Mouse (Mus musculus) embryonic facial prominence, embryonic 11.5 days (tissue): Measurements from ENCODE around the gene Hnrnpl. TPM values are rescaled to one million over a fixed set of nuclear protein-coding genes. Genes with fewer than 3 reads are reported as not detected.

ENCODE experiments used
- ATAC-seq: fragments of 200-750 bp; cut with Nextera tagmentation; replicated peaks from 2 replicates; pipeline ENCODE4 v1.8.0; 2017; ENCODE audit warnings: low read depth; ENCODE audit not compliant: insufficient number of reproducible peaks, low FRiP score, low TSS enrichment
- DNase-seq: peaks from one replicate; pipeline ENCODE4 v3.0.0-alpha.2; 2015; ENCODE audit warnings: low spot score
- H3K27ac ChIP-seq: fragments of 300-500 bp; sonication (generic); replicated peaks from 2 replicates; pipeline ENCODE4 v1.5.1; 2014; ENCODE audit warnings: mild to moderate bottlenecking, low read depth, low read length, control low read depth
- H3K27me3 ChIP-seq: fragments of 300-500 bp; sonication (generic); 2 replicates; pipeline ENCODE4 v1.6.1; 2014; ENCODE audit warnings: mild to moderate bottlenecking, low read length, moderate library complexity, mixed read lengths; ENCODE audit not compliant: control insufficient read depth, insufficient read depth
- H3K36me3 ChIP-seq: fragments of 300-500 bp; sonication (generic); replicated peaks from 2 replicates; pipeline ENCODE4 v1.6.1; 2014; ENCODE audit warnings: low read depth, mild to moderate bottlenecking, low read length, moderate library complexity, mixed read lengths; ENCODE audit not compliant: control insufficient read depth, insufficient read depth
- H3K4me1 ChIP-seq: fragments of 300-500 bp; sonication (generic); 2 replicates; pipeline ENCODE4 v1.6.1; 2014; ENCODE audit warnings: low read length, mixed read lengths; ENCODE audit not compliant: control insufficient read depth, insufficient read depth
- H3K4me2 ChIP-seq: fragments of 300-500 bp; sonication (generic); 2 replicates; pipeline ENCODE4 v1.6.1; 2014; ENCODE audit warnings: low read depth, mild to moderate bottlenecking, control low read depth, low read length, moderate library complexity
- H3K4me3 ChIP-seq: fragments of 300-500 bp; sonication (generic); 2 replicates; pipeline ENCODE4 v1.5.1; 2014; ENCODE audit warnings: low read depth, low read length, control low read depth
- H3K9ac ChIP-seq: fragments of 300-500 bp; sonication (generic); replicated peaks from 2 replicates; pipeline ENCODE4 v1.6.1; 2014; ENCODE audit warnings: mild to moderate bottlenecking, control low read depth, low read length
- H3K9me3 ChIP-seq: fragments of 300-500 bp; sonication (generic); replicated peaks from 2 replicates; pipeline ENCODE4 v1.6.1; 2016; ENCODE audit warnings: mild to moderate bottlenecking, low read length, inconsistent platforms, mixed read lengths; ENCODE audit not compliant: control insufficient read depth
- WGBS: fragments of 180-500 bp; shearing (Covaris S2); extraction: QIAGEN DNeasy Blood & Tissue Kit; methylation state at CpG from one replicate; pipeline ENCODE4 v1.1.7; 2014; 5-methylcytosine and 5-hydroxymethylcytosine counted together
- polyA plus RNA-seq: library from polyadenylated mRNA; unstranded; fragments of >200 nt; fragmentation: Nextera tagmentation; extraction: Ambion mirVana; gene quantifications from 2 replicates; pipeline ENCODE4 v1.2.1, GENCODE M21; 2014

Hnrnpl gene
- polyA plus RNA-seq, 1 experiment from 2014 or later = 350 TPM

- Histone ChIP-seq H3K27ac (peak overlapping the region; percentile 78), H3K27me3 (no peaks in the 10 kb centered on the region), H3K9me3 (no peaks in the 10 kb centered on the region), H3K36me3 (no peaks in the 10 kb centered on the region), H3K4me1 (peaks cover 2% of the 10 kb centered on the region), H3K9ac (0 out of 2 replicates have a peak overlapping the region, but pooled peaks have one; percentile 9), H3K4me3 (no peak overlapping the region), H3K4me2 (no peak overlapping the region; the same call in 1 of the 2 replicates)
- ATAC-seq = peak; percentile 16; the same call in 1 of the 2 replicates
- WGBS = 28% methylated on average over 10 of the region's 10 CpGs
- DNase-seq = peak; percentile 70
Observed at GRCm38 (mm10) chr7:28801901-28802670, 6.3 kb upstream of the Hnrnpl start.

- DNase-seq = peak; percentile 66
- WGBS = 5% methylated on average over 10 of the region's 10 CpGs
- no peak overlapping the region for H3K4me3 ChIP-seq
- H3K27ac ChIP-seq = peak overlapping the region; percentile 78
- peaks cover 2% of the 10 kb centered on the region for H3K4me1 ChIP-seq
- peak; percentile 42 for ATAC-seq
- H3K4me2 ChIP-seq = peak overlapping the region; percentile 2; the same call in 1 of the 2 replicates
- H3K36me3 ChIP-seq = no peaks in the 10 kb centered on the region
- H3K9ac ChIP-seq = no peak overlapping the region; the same call in 1 of the 2 replicates
- H3K9me3 ChIP-seq = no peaks in the 10 kb centered on the region
- H3K27me3 ChIP-seq = no peaks in the 10 kb centered on the region
Observed at GRCm38 (mm10) chr7:28802846-28803588, 5.3 kb upstream of the Hnrnpl start.

- H3K27me3 ChIP-seq = no peaks in the 10 kb centered on the region
- DNase-seq (no peak), ATAC-seq (no peak)
- H3K9me3 ChIP-seq = no peaks in the 10 kb centered on the region
- 62% methylated on average over 4 of the region's 4 CpGs for WGBS
- H3K4me3 ChIP-seq = no peak overlapping the region
- peak overlapping the region; percentile 78; the same call in 1 of the 2 replicates for H3K27ac ChIP-seq
- H3K36me3 ChIP-seq = no peaks in the 10 kb centered on the region
- peaks cover 5% of the 10 kb centered on the region for H3K4me1 ChIP-seq
- no peak overlapping the region; the same call in 1 of the 2 replicates for H3K9ac ChIP-seq
- H3K4me2 ChIP-seq = no peak overlapping the region
Observed at GRCm38 (mm10) chr7:28803756-28804155, 4.6 kb upstream of the Hnrnpl start.

GRCm38 (mm10) chr7:28806869-28807268 is 1.5 kb upstream of the Hnrnpl start:
- WGBS = 84% methylated on average over 4 of the region's 4 CpGs
- Histone ChIP-seq H3K36me3 (no peaks in the 10 kb centered on the region), H3K27me3 (no peaks in the 10 kb centered on the region), H3K4me3 (no peak overlapping the region), H3K27ac (no peak overlapping the region), H3K4me2 (no peak overlapping the region), H3K4me1 (peaks cover 5% of the 10 kb centered on the region), H3K9ac (no peak overlapping the region), H3K9me3 (no peaks in the 10 kb centered on the region)
- ATAC-seq = no peak
- no peak for DNase-seq

GRCm38 (mm10) chr7:28807641-28808220 is 610 bp upstream of the Hnrnpl start:
- H3K27ac ChIP-seq = peak overlapping the region; percentile 98; the same call in 1 of the 2 replicates
- H3K4me3 ChIP-seq = no peak overlapping the region; the same call in 1 of the 2 replicates
- peaks cover 9% of the 10 kb centered on the region for H3K4me1 ChIP-seq
- H3K9ac ChIP-seq = peak overlapping the region; percentile 92
- H3K4me2 ChIP-seq = peak overlapping the region; percentile 89
- H3K27me3 ChIP-seq = no peaks in the 10 kb centered on the region
- no peaks in the 10 kb centered on the region for H3K36me3 ChIP-seq
- ATAC-seq = no peak
- no peak for DNase-seq
- no peaks in the 10 kb centered on the region for H3K9me3 ChIP-seq
- WGBS = 44% methylated on average over 6 of the region's 8 CpGs

GRCm38 (mm10) chr7:28808957-28809393 is 634 bp downstream of the Hnrnpl start:
- ATAC-seq (peak; percentile 69), DNase-seq (peak; percentile 96)
- peak overlapping the region; percentile 72 for H3K4me3 ChIP-seq
- H3K36me3 ChIP-seq = peaks cover 7% of the 10 kb centered on the region
- peak overlapping the region; percentile 92 for H3K9ac ChIP-seq
- WGBS = under 1% methylated on average over 30 of the region's 32 CpGs
- H3K9me3 ChIP-seq = no peaks in the 10 kb centered on the region
- H3K4me1 ChIP-seq = peaks cover 7% of the 10 kb centered on the region; the same call in 1 of the 2 replicates
- peak overlapping the region; percentile 89 for H3K4me2 ChIP-seq
- no peaks in the 10 kb centered on the region for H3K27me3 ChIP-seq
- H3K27ac ChIP-seq = peak overlapping the region; percentile 98

GRCm38 (mm10) chr7:28809401-28810089 is 1.2 kb downstream of the Hnrnpl start:
- peaks cover 7% of the 10 kb centered on the region; the same call in 1 of the 2 replicates for H3K4me1 ChIP-seq
- DNase-seq (peak; percentile 79), ATAC-seq (peak; percentile 19; the same call in 1 of the 2 replicates)
- H3K27me3 ChIP-seq = no peaks in the 10 kb centered on the region
- peak overlapping the region; percentile 98 for H3K27ac ChIP-seq
- no peaks in the 10 kb centered on the region for H3K9me3 ChIP-seq
- peaks cover 7% of the 10 kb centered on the region for H3K36me3 ChIP-seq
- under 1% methylated on average over 35 of the region's 35 CpGs for WGBS
- peak overlapping the region; percentile 89 for H3K4me2 ChIP-seq
- H3K4me3 ChIP-seq = peak overlapping the region; percentile 72
- H3K9ac ChIP-seq = peak overlapping the region; percentile 92
